Mouse (Mus musculus) forebrain, embryonic 13.5 days (tissue): ENCODE measurements at regions not wholly inside any gene's neighbourhood (a gene's known extent, or its start where the extent isn't known, plus 50 kb on each side); places are given as distances from the start of the nearest gene placed in this dataset.

Experiments
- ATAC-seq: fragments of 200-750 bp; cut with Nextera tagmentation; 2 replicates; pipeline ENCODE4 v1.8.0; 2017
- H3K27ac ChIP-seq: fragments of 300-500 bp; sonication (generic); 2 replicates; pipeline ENCODE4 v1.5.1; 2015; ENCODE audit warnings: inconsistent platforms, mild to moderate bottlenecking, moderate library complexity
- H3K27me3 ChIP-seq: fragments of 300-500 bp; sonication (generic); 2 replicates; pipeline ENCODE4 v1.6.1; 2015; ENCODE audit warnings: mild to moderate bottlenecking, inconsistent platforms
- H3K36me3 ChIP-seq: fragments of 300-500 bp; sonication (generic); 2 replicates; pipeline ENCODE4 v1.6.1; 2015; ENCODE audit warnings: mild to moderate bottlenecking, inconsistent platforms; ENCODE audit not compliant: poor library complexity, severe bottlenecking
- H3K4me1 ChIP-seq: fragments of 300-500 bp; sonication (generic); 2 replicates; pipeline ENCODE4 v1.6.1; 2015; ENCODE audit warnings: inconsistent platforms
- H3K4me2 ChIP-seq: fragments of 300-500 bp; sonication (generic); 2 replicates; pipeline ENCODE4 v1.6.1; 2015; ENCODE audit warnings: inconsistent platforms, mild to moderate bottlenecking, moderate library complexity
- H3K4me3 ChIP-seq: fragments of 300-500 bp; sonication (generic); 2 replicates; pipeline ENCODE4 v1.5.1; 2015; ENCODE audit warnings: mild to moderate bottlenecking, inconsistent platforms
- H3K9ac ChIP-seq: fragments of 300-500 bp; sonication (generic); 2 replicates; pipeline ENCODE4 v1.6.1; 2015; ENCODE audit warnings: mild to moderate bottlenecking, inconsistent platforms
- H3K9me3 ChIP-seq: fragments of 300-500 bp; sonication (generic); replicated peaks from 2 replicates; pipeline ENCODE4 v1.6.1; 2016; ENCODE audit warnings: inconsistent platforms
- WGBS: fragments of 180-500 bp; shearing (Covaris S2); methylation state at CpG from one replicate; pipeline ENCODE4 v1.1.7; 2015; 5-methylcytosine and 5-hydroxymethylcytosine counted together

DNA sequence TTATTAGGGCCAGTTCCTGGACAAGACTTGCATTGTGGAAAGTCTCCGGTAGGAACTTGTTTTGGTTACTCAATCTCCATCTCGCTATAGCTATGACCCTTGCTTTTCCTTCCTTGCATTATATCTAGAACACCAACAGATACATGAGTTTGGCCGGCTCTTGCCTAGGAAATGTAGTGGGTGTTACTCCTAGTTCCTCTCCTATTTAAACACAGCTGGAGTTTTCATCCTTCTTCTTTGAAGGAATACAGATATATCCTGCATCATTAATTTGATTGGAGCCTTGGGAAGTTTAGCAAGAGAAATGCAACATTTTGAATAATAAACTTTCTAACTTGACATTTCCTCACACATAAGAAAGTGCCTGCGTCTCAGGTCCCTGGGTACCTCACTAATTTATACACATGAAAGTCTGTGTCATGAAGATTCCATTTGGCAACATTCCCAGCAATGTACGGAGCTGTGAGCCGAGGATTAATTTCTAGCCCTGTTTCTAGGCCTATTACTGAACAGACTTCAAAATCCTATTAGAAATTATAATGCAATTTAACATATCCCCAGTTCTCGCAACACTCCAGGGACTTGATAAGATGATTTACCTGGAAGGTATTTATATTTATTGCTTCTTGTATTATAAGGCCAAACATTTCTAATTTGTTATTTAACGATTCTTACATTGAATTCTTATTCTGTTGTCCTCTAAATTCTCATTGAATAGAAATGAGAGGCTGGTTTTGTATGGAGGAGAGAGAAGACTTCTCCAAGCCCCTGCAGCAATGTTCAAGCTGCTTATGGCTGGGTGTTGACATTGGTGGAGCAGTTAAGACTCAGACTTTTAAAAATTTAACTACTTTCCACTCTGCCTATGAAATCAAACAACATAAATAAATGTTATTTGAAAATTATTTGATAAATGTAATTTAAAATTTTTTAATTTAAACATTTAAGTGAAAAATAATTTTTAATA is 62.3 kb downstream of the Sntn start:
- H3K9me3 ChIP-seq: 0 out of 2 replicates have a peak, but pooled peaks cover 3% of the 10 kb centered on the region
- H3K4me1 ChIP-seq: no peaks in the 10 kb centered on the region
- H3K9ac ChIP-seq: no peak overlapping the region
- no peaks in the 10 kb centered on the region for H3K27me3 ChIP-seq
- no peaks in the 10 kb centered on the region for H3K36me3 ChIP-seq
- no peak overlapping the region for H3K4me3 ChIP-seq
- no peak overlapping the region for H3K4me2 ChIP-seq
- WGBS: 55% methylated on average over 8 of the region's 8 CpGs
- H3K27ac ChIP-seq: no peak overlapping the region
- ATAC-seq: peak; percentile 67
